Mouse (Mus musculus) myocyte (in vitro differentiated cells): ENCODE results near the gene Steap3. TPM values are rescaled to one million over a fixed set of nuclear protein-coding genes. Genes with fewer than 3 reads are reported as not detected.

ENCODE experiments used
- H3K27me3 ChIP-seq: one replicate; pipeline ENCODE4 v1.6.1; 2011; ENCODE audit not compliant: control insufficient read depth, insufficient read depth, insufficient read length
- H3K36me3 ChIP-seq: one replicate; pipeline ENCODE4 v1.6.1; 2011; ENCODE audit not compliant: control insufficient read depth, insufficient read depth
- H3K4me2 ChIP-seq: one replicate; pipeline ENCODE4 v1.6.1; 2011; ENCODE audit warnings: low read depth, control low read depth
- H3K4me3 ChIP-seq: one replicate; pipeline ENCODE4 v1.5.1; 2011; ENCODE audit warnings: mild to moderate bottlenecking, control low read depth, moderate library complexity
- H3K79me2 ChIP-seq: one replicate; pipeline ENCODE4 v1.6.1; 2011; ENCODE audit not compliant: control insufficient read depth, insufficient read depth
- H3ac ChIP-seq: one replicate; pipeline ENCODE4 v1.6.1; 2011; ENCODE audit not compliant: control insufficient read depth, insufficient read length
- CEBPB ChIP-seq: IDR thresholded peaks from 2 replicates; pipeline ENCODE4 v1.6.1; 2011; ENCODE audit warnings: mild to moderate bottlenecking, moderate library complexity; ENCODE audit not compliant: poor library complexity, insufficient read depth, severe bottlenecking
- E2F4 ChIP-seq: IDR thresholded peaks from one replicate; pipeline ENCODE4 v1.6.1; 2011; ENCODE audit warnings: mild to moderate bottlenecking, control low read depth, moderate library complexity; ENCODE audit not compliant: insufficient read depth
- MAX ChIP-seq: IDR thresholded peaks from one replicate; pipeline ENCODE4 v1.6.1; 2011; ENCODE audit warnings: low read depth, mild to moderate bottlenecking, control low read depth
- MYOD1 ChIP-seq, 3 experiments: IDR thresholded peaks; one replicate each; pipeline ENCODE4 v1.6.1; 2011; ENCODE audit warnings: control low read depth in 2 of 3, low read depth in 2 of 3, mild to moderate bottlenecking in 2 of 3, moderate library complexity in 1 of 3; ENCODE audit not compliant: insufficient read length in 2 of 3, control insufficient read depth in 1 of 3
- MYOG ChIP-seq, 3 experiments: IDR thresholded peaks; one replicate each; pipeline ENCODE4 v1.6.1; 2011; ENCODE audit warnings: control low read depth in 2 of 3, low read depth in 2 of 3, mild to moderate bottlenecking in 2 of 3; ENCODE audit not compliant: insufficient read length in 2 of 3, control insufficient read depth in 1 of 3, insufficient read depth in 1 of 3
- POLR2A ChIP-seq: IDR thresholded peaks from one replicate; pipeline ENCODE4 v1.6.1; 2011; ENCODE audit warnings: low read depth, mild to moderate bottlenecking, control low read depth, moderate library complexity; ENCODE audit not compliant: insufficient read length
- POLR2AphosphoS2 ChIP-seq: IDR thresholded peaks from one replicate; pipeline ENCODE4 v1.6.1; 2011; ENCODE audit warnings: low read depth, control low read depth; ENCODE audit not compliant: insufficient read length
- REST ChIP-seq: IDR thresholded peaks from one replicate; pipeline ENCODE4 v1.6.1; 2011; ENCODE audit warnings: mild to moderate bottlenecking, control low read depth, moderate library complexity; ENCODE audit not compliant: insufficient read depth, insufficient read length
- SRF ChIP-seq: IDR thresholded peaks from one replicate; pipeline ENCODE4 v1.6.1; 2011; ENCODE audit warnings: low read depth; ENCODE audit not compliant: control insufficient read depth, insufficient read length
- TCF12 ChIP-seq: IDR thresholded peaks from one replicate; pipeline ENCODE4 v1.6.1; 2011; ENCODE audit warnings: mild to moderate bottlenecking, control low read depth; ENCODE audit not compliant: poor library complexity, insufficient read depth, severe bottlenecking
- TCF3 ChIP-seq: IDR thresholded peaks from one replicate; pipeline ENCODE4 v1.6.1; 2011; ENCODE audit warnings: low read depth, control low read depth; ENCODE audit not compliant: insufficient read length
- USF1 ChIP-seq: IDR thresholded peaks from one replicate; pipeline ENCODE4 v1.6.1; 2011; ENCODE audit warnings: low read depth, mild to moderate bottlenecking, control low read depth, moderate library complexity
- polyA plus RNA-seq: library from polyadenylated mRNA; unstranded; fragments of >200 nt; fragmentation: generic; extraction: Trizol; gene quantifications from one replicate; pipeline ENCODE4 v1.2.1, GENCODE M21; 2012; ENCODE audit warnings: missing spikeins

Gene Steap3
- polyA plus RNA-seq, 1 experiment = 33.7 TPM

DNA sequence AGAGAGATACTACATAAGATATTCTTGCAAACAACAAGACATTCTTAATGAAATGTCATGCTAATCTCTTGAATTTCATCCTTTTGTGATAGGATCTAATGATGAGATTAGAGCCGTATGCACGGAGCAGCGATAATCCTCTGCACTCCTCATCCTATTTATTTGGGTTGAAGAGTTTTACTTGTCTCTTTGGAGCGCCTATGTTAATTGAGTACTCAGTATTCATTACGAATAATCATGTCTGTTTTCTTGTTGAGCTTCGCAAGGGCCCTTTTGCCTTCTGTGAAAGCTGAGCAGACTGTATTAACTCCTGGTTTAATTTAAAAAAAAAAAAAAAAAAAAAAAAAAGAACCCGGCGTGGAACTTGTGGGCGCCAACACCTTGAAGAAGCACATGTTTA, 85.8 kb downstream of the Steap3 start:
- Histone ChIP-seq H3K4me3 (no peak overlapping the region), H3K79me2 (no peaks in the 10 kb centered on the region), H3K4me2 (no peak overlapping the region), H3ac (no peak overlapping the region), H3K36me3 (no peaks in the 10 kb centered on the region), H3K27me3 (no peaks in the 10 kb centered on the region)
- no peak for TF ChIP-seq SRF
- TF ChIP-seq REST = no peak
- TF ChIP-seq MYOD1 (IDR thresholded peaks at IDR 0.05; ENCODE audit: control insufficient read depth in 1 of 3, insufficient read length in 2 of 3, low read depth in 2 of 3) = no peak
- no peak for TF ChIP-seq CEBPB
- TF ChIP-seq POLR2A = no peak
- no peak for TF ChIP-seq MAX
- TF ChIP-seq TCF12 = no peak

DNA sequence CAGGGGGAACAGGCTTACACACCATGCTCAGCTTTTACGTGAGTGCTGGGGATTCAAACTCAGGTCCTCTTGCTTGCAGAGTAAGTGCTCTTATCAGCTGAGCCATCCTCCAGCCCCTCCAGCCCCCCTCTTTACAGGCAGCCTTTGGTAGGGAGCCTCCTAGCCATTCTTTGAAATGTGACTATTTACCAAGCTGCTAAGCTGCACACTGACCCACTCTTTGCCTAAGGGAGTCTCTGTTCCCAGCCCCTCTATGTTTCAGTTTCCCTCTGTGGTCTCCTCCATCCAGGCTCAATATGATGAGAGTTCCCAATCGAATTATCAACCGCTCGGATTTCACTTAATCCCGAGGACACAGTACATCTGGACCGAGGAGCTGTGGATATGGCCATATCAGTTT, 86.3 kb downstream of the Steap3 start:
- Histone ChIP-seq H3K27me3 (no peaks in the 10 kb centered on the region), H3K4me2 (no peak overlapping the region), H3ac (no peak overlapping the region), H3K79me2 (no peaks in the 10 kb centered on the region), H3K36me3 (no peaks in the 10 kb centered on the region), H3K4me3 (no peak overlapping the region)
- no peak for TF ChIP-seq TCF12
- no peak for TF ChIP-seq POLR2AphosphoS2
- TF ChIP-seq MAX = no peak
- TF ChIP-seq USF1 = no peak
- no peak for TF ChIP-seq SRF
- no peak for TF ChIP-seq REST
- no peak for TF ChIP-seq MYOG (IDR thresholded peaks at IDR 0.05; ENCODE audit: control insufficient read depth in 1 of 3, insufficient read depth in 1 of 3, insufficient read length in 2 of 3, low read depth in 2 of 3)
- TF ChIP-seq TCF3 = no peak
- TF ChIP-seq POLR2A = no peak
- no peak for TF ChIP-seq E2F4
- no peak for TF ChIP-seq CEBPB
- no peak for TF ChIP-seq MYOD1 (IDR thresholded peaks at IDR 0.05; ENCODE audit: control insufficient read depth in 1 of 3, insufficient read length in 2 of 3, low read depth in 2 of 3)

DNA sequence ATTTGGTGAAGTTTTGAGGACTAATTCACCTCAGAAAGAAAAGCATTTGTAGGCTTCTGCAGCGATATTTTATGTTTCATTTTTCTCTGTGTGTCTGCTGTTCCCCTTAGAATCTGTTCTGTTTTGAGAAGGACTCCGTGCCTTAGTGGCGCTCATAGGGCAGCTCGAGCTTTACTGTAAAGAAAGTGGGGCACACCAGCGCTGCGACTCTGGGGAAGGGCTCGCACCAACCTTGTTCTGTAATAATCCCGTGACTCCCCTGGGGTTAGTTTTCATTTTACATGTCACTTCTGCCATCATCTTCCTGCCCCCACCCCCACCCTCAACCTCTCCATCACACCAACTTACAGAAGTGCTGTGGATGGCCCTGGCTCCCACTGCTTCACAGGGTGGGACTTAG, 95.4 kb downstream of the Steap3 start:
- H3ac ChIP-seq = no peak overlapping the region

DNA sequence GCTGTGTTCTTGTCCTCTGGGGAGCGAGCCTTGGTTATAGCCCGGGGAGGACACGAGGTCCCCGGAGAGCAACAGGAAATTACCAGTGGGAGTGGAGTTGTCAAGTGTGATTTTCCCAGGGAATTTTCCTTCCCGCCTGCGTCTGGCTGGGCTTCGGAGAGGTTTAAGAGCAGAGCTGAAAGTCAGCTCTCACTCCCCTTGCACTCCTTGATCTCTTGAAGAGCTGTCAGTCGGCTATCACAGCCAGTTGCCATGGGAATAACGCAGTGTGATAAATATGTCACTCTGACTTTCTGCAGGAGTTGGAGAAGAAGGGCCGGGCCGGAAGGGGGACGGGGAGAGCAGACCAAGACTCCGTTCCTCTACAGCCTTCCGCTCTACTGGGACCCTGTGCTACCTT, 96.2 kb downstream of the Steap3 start:
- H3K79me2 ChIP-seq = no peaks in the 10 kb centered on the region
- no peak overlapping the region for H3K4me3 ChIP-seq
- no peak for TF ChIP-seq POLR2A
- no peak for TF ChIP-seq MYOD1 (IDR thresholded peaks at IDR 0.05; ENCODE audit: control insufficient read depth in 1 of 3, insufficient read length in 2 of 3, low read depth in 2 of 3)
- TF ChIP-seq TCF3 = no peak
- no peak for TF ChIP-seq USF1
- no peak for TF ChIP-seq E2F4
- no peak for TF ChIP-seq SRF
- no peak for TF ChIP-seq REST
- no peak for TF ChIP-seq CEBPB
- H3K27me3 ChIP-seq = no peaks in the 10 kb centered on the region
- no peak overlapping the region for H3ac ChIP-seq
- H3K36me3 ChIP-seq = no peaks in the 10 kb centered on the region
- H3K4me2 ChIP-seq = no peak overlapping the region

More for the DNA sequence above, 95.4 kb downstream of the Steap3 start:
- Histone ChIP-seq H3K4me3 (no peak overlapping the region), H3K4me2 (no peak overlapping the region), H3K36me3 (no peaks in the 10 kb centered on the region), H3K79me2 (no peaks in the 10 kb centered on the region), H3K27me3 (no peaks in the 10 kb centered on the region)
- TF ChIP-seq E2F4 = no peak
- no peak for TF ChIP-seq POLR2A
- TF ChIP-seq POLR2AphosphoS2 = no peak
- TF ChIP-seq SRF = no peak
- no peak for TF ChIP-seq CEBPB
- TF ChIP-seq USF1 = no peak
- no peak for TF ChIP-seq TCF12
- no peak for TF ChIP-seq MYOD1 (IDR thresholded peaks at IDR 0.05; ENCODE audit: control insufficient read depth in 1 of 3, insufficient read length in 2 of 3, low read depth in 2 of 3)
- TF ChIP-seq MYOG (IDR thresholded peaks at IDR 0.05; ENCODE audit: control insufficient read depth in 1 of 3, insufficient read depth in 1 of 3, insufficient read length in 2 of 3, low read depth in 2 of 3) = no peak
- no peak for TF ChIP-seq REST

DNA sequence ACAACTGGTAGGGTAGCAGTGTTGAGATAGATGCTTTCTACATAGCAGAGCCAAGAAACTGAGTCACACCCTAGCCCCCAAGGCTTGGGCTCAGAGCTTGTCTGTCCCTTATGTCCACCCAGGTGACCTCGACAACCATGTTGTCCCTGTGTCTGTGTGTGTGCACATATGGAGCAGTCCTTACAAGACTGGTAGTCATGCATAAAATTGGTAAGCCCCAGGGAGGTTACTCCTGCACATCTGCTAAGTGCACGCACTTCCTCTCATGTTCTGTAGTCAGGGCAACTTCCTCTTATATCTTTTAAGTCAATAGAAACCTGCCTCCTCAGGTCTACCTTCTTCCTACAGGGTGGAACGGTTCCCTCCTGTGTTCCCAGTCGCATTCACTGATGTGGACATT, 97.5 kb downstream of the Steap3 start:
- no peak overlapping the region for H3K4me2 ChIP-seq
- H3ac ChIP-seq = no peak overlapping the region
- no peaks in the 10 kb centered on the region for H3K36me3 ChIP-seq
- H3K4me3 ChIP-seq = no peak overlapping the region
- H3K79me2 ChIP-seq = no peaks in the 10 kb centered on the region
- no peak for TF ChIP-seq SRF
- no peaks in the 10 kb centered on the region for H3K27me3 ChIP-seq
